Mouse (Mus musculus) midbrain, embryonic 11.5 days (tissue): ENCODE data around the gene Cts6. TPM values are rescaled to one million over a fixed set of nuclear protein-coding genes. Genes with fewer than 3 reads are reported as not detected.
"Not testable (repeated sequence)": the region's sequence is repeated elsewhere in the genome, so short reads cannot be mapped to it uniquely, and the experiment has no call there.

Experiments used
- ATAC-seq: fragments of 200-750 bp; cut with Nextera tagmentation; 2 replicates; pipeline ENCODE4 v1.8.0; 2017; ENCODE audit warnings: moderate TSS enrichment, moderate library complexity; ENCODE audit not compliant: low FRiP score
- DNase-seq: peaks from one replicate; pipeline ENCODE4 v3.0.0; 2015; ENCODE audit warnings: low spot score; ENCODE audit errors: missing footprints
- H3K27ac ChIP-seq: fragments of 300-500 bp; sonication (generic); 2 replicates; pipeline ENCODE4 v1.5.1; 2014; ENCODE audit warnings: low read depth, low read length
- H3K27me3 ChIP-seq: fragments of 300-500 bp; sonication (generic); 2 replicates; pipeline ENCODE4 v1.6.1; 2014; ENCODE audit warnings: mild to moderate bottlenecking, low read length, moderate library complexity, mixed read lengths; ENCODE audit not compliant: control insufficient read depth, insufficient read depth
- H3K36me3 ChIP-seq: fragments of 300-500 bp; sonication (generic); 2 replicates; pipeline ENCODE4 v1.6.1; 2014; ENCODE audit warnings: mild to moderate bottlenecking, low read length, moderate library complexity, mixed read lengths; ENCODE audit not compliant: control insufficient read depth, insufficient read depth
- H3K4me1 ChIP-seq: fragments of 300-500 bp; sonication (generic); 2 replicates; pipeline ENCODE4 v1.6.1; 2014; ENCODE audit warnings: low read length; ENCODE audit not compliant: control insufficient read depth, insufficient read depth
- H3K4me2 ChIP-seq: fragments of 300-500 bp; sonication (generic); 2 replicates; pipeline ENCODE4 v1.6.1; 2014; ENCODE audit warnings: mild to moderate bottlenecking, moderate library complexity
- H3K4me3 ChIP-seq: fragments of 300-500 bp; sonication (generic); 2 replicates; pipeline ENCODE4 v1.5.1; 2014; ENCODE audit warnings: low read depth, low read length
- H3K9ac ChIP-seq: fragments of 300-500 bp; sonication (generic); 2 replicates; pipeline ENCODE4 v1.6.1; 2014; ENCODE audit warnings: low read length
- H3K9me3 ChIP-seq: fragments of 300-500 bp; sonication (generic); 2 replicates; pipeline ENCODE4 v1.6.1; 2016; ENCODE audit warnings: low read length; ENCODE audit not compliant: control insufficient read depth
- WGBS: fragments of 180-500 bp; shearing (Covaris S2); extraction: QIAGEN DNeasy Blood & Tissue Kit; methylation state at CpG from one replicate; pipeline ENCODE4 v1.1.7; 2014; 5-methylcytosine and 5-hydroxymethylcytosine counted together
- polyA plus RNA-seq: library from polyadenylated mRNA; unstranded; fragments of >200 nt; fragmentation: Nextera tagmentation; extraction: Ambion mirVana; gene quantifications from 2 replicates; pipeline ENCODE4 v1.2.1, GENCODE M21; 2014

Cts6 gene
- polyA plus RNA-seq = not detected in 2 replicates

- 94% methylated on average over 3 of the region's 3 CpGs for WGBS
- no peak for ATAC-seq
- H3K9me3 ChIP-seq = peaks cover 30% of the 10 kb centered on the region
These were observed at the start of gene Cts6 for GRCm38 (mm10) chr13:61203310-61203709. Gene Cts6, minus strand, starts transcription at chr13:61203410.

GRCm38 (mm10) chr13:61241076-61241947 is 38.1 kb upstream of the Cts6 start:
- Histone ChIP-seq H3K4me1 (no peaks in the 10 kb centered on the region), H3K4me2 (no peak overlapping the region), H3K9ac (no peak overlapping the region), H3K9me3 (peaks cover 7% of the 10 kb centered on the region), H3K4me3 (no peak overlapping the region), H3K27me3 (no peaks in the 10 kb centered on the region), H3K27ac (no peak overlapping the region), H3K36me3 (no peaks in the 10 kb centered on the region)
- ATAC-seq (no peak), DNase-seq (peak; percentile 82)
- WGBS = 61% methylated on average over 13 of the region's 13 CpGs

More at GRCm38 (mm10) chr13:61203310-61203709, at the start of gene Cts6:
- no peak for DNase-seq
- H3K9ac ChIP-seq = no peak within 1 kb of the TSS
- no peaks in the 10 kb centered on the region for H3K27me3 ChIP-seq
- H3K4me3 ChIP-seq = no peak within 1 kb of the TSS
- H3K27ac ChIP-seq = no peak within 1 kb of the TSS
- no peaks in the 10 kb centered on the region for H3K4me1 ChIP-seq
- no peak within 1 kb of the TSS for H3K4me2 ChIP-seq
- H3K36me3 ChIP-seq = no peaks in the 10 kb centered on the region

- not testable (repeated sequence) for ATAC-seq, H3K9me3 ChIP-seq, H3K36me3 ChIP-seq, H3K27me3 ChIP-seq, H3K4me3 ChIP-seq, DNase-seq, H3K9ac ChIP-seq, H3K4me1 ChIP-seq, H3K27ac ChIP-seq, H3K4me2 ChIP-seq
- 81% methylated on average over 5 of the region's 5 CpGs for WGBS
These were observed 17.9 kb downstream of the Cts6 start for GRCm38 (mm10) chr13:61185151-61185933.

- WGBS = 75% methylated on average over 4 of the region's 4 CpGs
- H3K4me1 ChIP-seq = no peaks in the 10 kb centered on the region
- DNase-seq (no peak), ATAC-seq (no peak)
- H3K9ac ChIP-seq = no peak overlapping the region
- no peaks in the 10 kb centered on the region for H3K27me3 ChIP-seq
- H3K4me2 ChIP-seq = no peak overlapping the region
- no peak overlapping the region for H3K4me3 ChIP-seq
- peaks cover 13% of the 10 kb centered on the region for H3K9me3 ChIP-seq
- no peak overlapping the region for H3K27ac ChIP-seq
- H3K36me3 ChIP-seq = no peaks in the 10 kb centered on the region
These were observed 38.6 kb downstream of the Cts6 start for GRCm38 (mm10) chr13:61164622-61165021.

GRCm38 (mm10) chr13:61164156-61164555 is 39.1 kb downstream of the Cts6 start, which contains the start of gene Ctsr:
Gene Ctsr, minus strand, starts transcription at chr13:61164256.
- WGBS = 71% methylated on average over 1 of the region's 1 CpGs
- no peaks in the 10 kb centered on the region for H3K36me3 ChIP-seq

More at GRCm38 (mm10) chr13:61164156-61164555, 39.1 kb downstream of the Cts6 start, which contains the start of gene Ctsr:
- no peak within 1 kb of the TSS for H3K27ac ChIP-seq
- H3K4me2 ChIP-seq = no peak within 1 kb of the TSS
- H3K9ac ChIP-seq = no peak within 1 kb of the TSS
- DNase-seq (no peak), ATAC-seq (no peak)
- H3K9me3 ChIP-seq = peaks cover 13% of the 10 kb centered on the region
- no peaks in the 10 kb centered on the region for H3K27me3 ChIP-seq
- no peak within 1 kb of the TSS for H3K4me3 ChIP-seq
- H3K4me1 ChIP-seq = no peaks in the 10 kb centered on the region

Other genes starting within 250 kb of the Cts6 start
- gene Ctsj, start 197.5 kb downstream of the Cts6 start, polyA plus RNA-seq = not detected in 2 replicates
- not detected in 2 replicates for gene Ctsq, start 162.8 kb downstream of the Cts6 start, polyA plus RNA-seq
- gene Ctsr, start 39.2 kb downstream of the Cts6 start, polyA plus RNA-seq = not detected in 2 replicates
- gene Cts8, start 51.9 kb upstream of the Cts6 start, polyA plus RNA-seq = not detected in 2 replicates
- gene Gm49398, start 85.4 kb upstream of the Cts6 start, polyA plus RNA-seq = not detected in 2 replicates
- gene Cts7, start 154.8 kb upstream of the Cts6 start, polyA plus RNA-seq = not detected in 2 replicates